Mouse (Mus musculus): ENCODE measurements around the gene Gm20843.
"Not testable (repeated sequence)": the region's sequence is repeated elsewhere in the genome, so short reads cannot be mapped to it uniquely, and the experiment has no call there.

Gene Gm20843

GRCm38 (mm10) chrY:72247018-72247417, at the start of gene Gm20843:
Gm20843 (minus strand) TSS chrY:72247118.
- DNase-seq (ENCODE audit: low spot score): not testable (repeated sequence)

Measured in lung, postnatal 25 days (tissue).